Mouse (Mus musculus): ENCODE data around the gene Grb2.

Gene Grb2

DNA sequence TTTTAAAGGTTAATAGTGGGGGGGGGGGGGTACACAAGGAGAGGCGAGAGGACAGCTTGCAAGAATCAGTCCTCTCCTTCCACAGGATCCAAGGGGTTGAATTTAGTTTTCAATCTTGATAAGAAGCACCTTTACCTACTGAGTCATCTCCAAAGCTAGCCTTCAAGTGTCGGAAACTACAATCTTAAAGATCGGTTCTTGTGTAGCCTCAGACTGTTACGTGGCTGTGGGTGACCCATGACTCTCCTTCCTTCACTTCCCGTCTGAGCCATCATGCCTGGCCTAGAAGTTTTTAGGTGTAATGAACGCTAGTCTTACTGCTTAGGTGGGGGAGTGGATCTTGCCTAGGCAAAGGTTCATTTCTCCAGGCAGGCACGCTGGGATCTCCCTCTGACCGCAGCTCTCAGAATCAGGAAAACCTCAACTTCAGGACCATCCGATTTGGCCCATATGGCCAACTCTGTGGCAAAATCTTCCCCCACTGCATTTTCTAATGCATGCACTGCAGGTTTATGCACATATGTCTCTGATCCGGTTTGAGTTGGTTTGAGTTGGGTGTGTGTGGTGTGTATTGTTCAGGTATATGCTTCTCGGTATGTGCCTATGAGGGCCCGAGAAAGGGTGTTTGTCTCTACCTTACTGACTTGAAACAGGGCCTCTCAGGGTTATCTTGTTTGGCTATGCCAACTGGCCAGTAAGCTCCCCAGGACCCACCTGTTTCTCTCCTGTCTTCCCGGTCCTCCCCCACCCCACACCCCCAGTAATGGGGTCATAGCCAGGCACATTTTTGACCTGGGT, 78.5 kb downstream of the Grb2 start:
- in situ Hi-C loops (cut with MboI; ENCODE audit: low sequenced_read_pairs), result no loop called here

- in situ Hi-C loops (cut with MboI; ENCODE audit: low sequenced_read_pairs), result no loop called here
These were observed 79.8 kb downstream of the Grb2 start for GRCm38 (mm10) chr11:115628465-115629101.

DNA sequence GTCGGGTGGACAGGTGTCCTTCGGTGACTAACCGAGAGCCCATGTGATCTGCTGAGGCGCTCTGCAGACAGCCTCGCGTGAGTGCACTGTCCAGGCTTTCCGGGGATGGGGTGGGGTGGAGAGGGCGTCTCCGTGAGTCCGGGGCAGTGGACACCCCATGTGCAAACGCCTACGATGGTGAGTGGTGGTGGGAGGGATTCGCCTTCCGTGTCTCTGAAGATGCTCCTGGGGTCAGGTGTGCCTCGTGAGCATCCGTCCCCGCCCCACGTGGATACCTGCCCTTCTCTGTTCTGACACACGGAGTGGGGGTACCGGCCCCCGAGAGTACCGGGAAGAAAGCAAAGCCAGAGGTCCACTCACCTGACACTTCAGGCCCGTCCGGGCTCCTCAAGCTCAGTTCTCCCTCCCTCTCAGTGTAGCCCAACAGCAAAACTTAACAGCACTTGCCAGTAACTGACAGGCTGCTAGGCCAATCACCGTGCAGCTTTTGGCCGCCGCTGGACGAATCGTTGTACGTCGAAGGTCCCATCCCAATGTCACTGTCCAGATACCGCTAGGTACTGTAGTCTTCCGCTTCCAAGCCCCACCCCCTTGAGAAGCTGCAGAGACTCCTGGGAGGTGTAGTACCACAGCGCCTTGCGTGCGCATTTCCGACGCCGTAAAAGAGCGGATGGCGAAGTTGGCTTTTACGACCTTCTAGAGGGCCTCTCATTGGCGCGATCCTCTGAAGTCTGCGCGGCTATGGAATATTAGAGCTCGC, 80.5 kb downstream of the Grb2 start, which contains the start of gene Slc25a19:
TSS of gene Slc25a19 (minus strand) at position 591 of the 760 bp plus-strand sequence.
- in situ Hi-C loops (cut with MboI; ENCODE audit: low sequenced_read_pairs), result no loop called here

DNA sequence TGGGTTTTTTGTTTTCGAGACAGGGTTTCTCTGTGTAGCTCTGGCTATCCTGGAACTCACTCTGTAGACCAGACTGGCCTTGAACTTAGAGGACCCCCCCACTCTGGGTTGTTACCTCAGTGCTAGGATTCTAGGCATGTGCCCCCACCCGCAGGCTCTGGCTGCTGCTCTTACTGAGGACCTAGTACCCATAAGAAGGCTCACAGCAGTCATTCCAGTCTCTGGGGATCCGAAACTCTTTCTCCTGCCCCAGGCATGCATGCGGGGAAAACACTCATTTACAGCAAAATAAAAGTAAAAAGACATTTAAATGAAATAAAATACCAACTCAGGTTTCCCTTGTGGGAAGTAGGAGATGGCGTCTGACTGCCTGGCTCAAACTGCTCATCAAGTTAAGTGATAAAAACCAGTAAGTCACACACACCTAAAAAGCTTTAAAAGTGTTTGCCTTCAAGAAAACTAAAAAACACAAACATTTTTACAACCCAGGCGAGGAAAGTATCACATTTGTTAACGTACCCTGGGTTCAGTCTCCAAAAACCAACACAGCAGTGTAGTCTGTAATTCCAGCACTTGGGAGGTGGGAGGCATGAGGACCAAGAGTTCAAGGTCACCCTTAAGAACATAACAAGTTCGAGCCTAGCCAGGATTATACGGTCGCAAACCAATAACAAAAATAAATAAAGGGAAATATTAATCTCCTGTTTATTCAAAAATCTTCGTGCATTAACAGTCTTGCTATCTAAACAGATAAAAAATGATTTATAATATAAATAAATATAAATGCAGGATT, 81.4 kb downstream of the Grb2 start:
- in situ Hi-C loops (cut with MboI; ENCODE audit: low sequenced_read_pairs), result no loop called here

DNA sequence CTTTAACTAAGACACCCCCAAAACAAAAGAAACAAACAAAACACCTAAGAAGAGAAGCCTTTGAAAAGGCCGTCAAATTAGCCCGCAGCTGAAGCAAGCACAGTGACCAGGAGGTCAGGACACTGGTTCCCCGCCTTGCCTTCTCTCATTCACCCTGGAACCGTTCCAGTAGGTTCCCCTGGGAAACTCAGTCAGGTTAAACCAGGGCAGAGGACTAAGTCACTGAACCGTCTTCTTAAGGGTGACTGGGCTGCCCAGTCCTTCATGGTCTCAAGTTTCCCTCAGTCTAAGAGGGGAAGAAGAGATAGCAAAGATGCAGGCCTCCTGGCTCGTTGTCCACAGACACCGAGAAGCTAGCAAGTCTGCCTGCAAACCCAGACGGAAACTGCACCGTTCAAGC, 82.5 kb downstream of the Grb2 start:
- in situ Hi-C loops (cut with MboI; ENCODE audit: low sequenced_read_pairs), result no loop called here

DNA sequence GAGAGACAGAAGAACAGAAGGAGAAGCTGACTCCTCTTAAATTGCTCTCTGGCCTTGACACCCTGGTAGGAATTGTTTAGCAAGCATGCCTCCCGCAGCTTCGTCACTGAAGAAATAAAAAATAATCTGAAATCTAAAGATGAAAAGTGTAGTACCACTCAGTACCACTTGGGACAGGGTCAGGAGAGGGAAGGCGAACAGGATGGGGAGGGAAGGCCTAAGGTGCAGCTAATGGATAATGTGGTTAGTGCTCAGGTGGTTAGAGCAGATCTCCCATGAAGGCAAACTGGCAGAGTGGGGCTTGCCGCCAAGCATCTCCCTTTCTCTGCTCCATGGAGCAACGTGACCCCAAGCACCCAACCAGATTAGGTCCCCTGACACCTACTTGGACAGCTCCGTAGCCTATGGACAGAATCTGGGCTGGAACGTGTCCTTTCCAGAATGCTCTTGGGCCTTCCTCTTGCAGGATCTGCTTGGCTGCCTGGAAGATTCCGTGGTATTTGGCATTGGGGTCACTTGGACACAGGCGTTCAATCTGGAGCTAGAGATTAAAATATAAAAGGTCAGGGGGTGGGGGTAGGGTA, 84.8 kb downstream of the Grb2 start:
- in situ Hi-C loops (cut with MboI; ENCODE audit: low sequenced_read_pairs), result no loop called here

- in situ Hi-C loops (cut with MboI; ENCODE audit: low sequenced_read_pairs), result no loop called here
These were observed 88.4 kb downstream of the Grb2 start for GRCm38 (mm10) chr11:115619949-115620348.

DNA sequence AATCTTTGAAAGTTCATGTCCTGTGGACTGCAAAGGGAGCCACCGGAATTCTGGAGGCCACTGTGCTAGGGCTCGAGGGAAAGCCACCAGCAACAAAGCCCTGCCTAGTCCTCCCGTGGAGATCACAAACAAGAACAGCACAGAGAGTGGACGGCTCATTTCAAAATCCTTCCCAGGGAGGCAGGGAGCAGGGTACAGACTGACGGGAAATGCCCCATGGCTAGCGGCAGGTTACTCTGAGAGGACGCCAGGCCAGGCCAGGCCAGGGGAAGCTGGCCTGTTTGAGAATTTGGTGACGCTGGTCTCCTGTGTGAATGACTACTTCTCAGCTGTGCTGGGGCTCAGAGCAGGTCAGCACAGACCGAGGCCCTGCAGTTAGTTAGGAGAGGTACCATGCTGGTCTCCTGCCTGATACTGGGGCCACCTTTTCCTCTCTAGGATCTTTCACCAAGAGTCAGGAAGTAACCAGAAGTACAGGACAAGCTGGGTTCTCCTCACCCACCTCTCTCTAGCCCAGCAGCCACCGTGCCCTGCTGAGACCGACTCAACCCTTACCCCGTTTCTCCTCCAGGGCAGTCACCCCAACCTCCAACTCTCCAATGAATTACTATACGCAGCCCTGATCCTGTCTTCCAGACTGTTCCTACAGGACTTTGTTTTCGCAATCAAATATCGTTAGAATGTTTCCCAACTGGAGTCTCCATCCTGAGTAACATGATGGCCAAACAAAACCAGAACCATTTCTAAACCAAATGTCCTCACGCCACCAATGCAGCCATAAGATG, 89.5 kb downstream of the Grb2 start:
- in situ Hi-C loops (cut with MboI; ENCODE audit: low sequenced_read_pairs), result no loop called here

DNA sequence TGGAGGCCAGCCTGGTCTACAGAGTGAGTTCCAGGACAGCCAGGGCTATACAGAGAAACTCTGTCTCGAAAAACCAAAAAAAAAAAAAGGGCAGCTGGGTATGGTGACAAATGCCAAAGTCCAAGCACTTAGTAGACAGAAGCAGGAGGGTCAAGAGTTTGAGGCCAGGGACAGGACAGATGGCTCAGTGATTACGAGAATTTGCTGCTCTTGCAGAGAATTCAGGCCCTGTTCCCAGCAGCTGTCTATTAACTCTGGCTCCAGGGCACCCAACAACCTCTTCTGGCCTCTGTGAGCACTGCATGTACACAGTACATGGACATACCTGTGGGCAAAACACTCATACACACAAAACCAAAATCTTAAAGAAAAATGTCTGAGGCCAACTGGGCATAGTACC, 90.4 kb downstream of the Grb2 start:
- in situ Hi-C loops (cut with MboI; ENCODE audit: low sequenced_read_pairs), result no loop called here

DNA sequence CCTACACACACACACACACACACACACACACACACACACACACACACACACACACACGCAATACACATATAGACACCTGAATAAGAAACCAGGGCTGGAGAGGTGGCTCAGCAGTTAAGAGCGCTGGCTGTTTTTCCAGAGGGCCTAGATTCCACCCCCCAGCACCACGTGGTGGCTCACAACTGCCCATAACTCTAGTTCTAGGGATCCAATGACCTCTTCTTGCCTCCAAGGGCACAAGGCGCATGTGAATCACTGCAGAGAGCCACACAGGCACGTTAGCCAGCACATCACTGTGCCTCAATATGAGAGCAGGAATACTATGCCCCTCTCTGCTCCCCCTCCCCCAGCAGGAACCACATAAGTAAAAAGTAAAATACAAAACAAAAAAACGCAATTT, 91.5 kb downstream of the Grb2 start:
- in situ Hi-C loops (cut with MboI; ENCODE audit: low sequenced_read_pairs), result no loop called here

DNA sequence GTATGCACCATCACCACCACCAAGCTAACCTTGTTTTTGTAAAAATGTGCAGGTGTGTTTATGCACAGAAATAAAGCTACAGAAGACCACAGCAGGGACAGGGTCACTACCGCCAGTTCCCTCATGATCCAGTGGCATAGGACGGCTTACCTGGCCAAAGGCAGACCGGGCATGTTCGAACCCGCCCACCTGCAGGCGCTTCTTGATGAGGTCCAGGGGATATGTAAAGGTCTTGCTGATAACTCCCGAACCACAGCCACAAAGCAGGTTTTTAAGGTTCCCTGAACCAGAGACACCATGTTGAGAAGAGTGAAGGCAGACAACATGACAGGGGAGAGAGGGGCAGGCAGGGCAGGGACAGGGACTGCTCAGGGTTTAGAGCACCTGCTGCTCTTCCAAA, 92.0 kb downstream of the Grb2 start:
- in situ Hi-C loops (cut with MboI; ENCODE audit: low sequenced_read_pairs), result no loop called here

GRCm38 (mm10) chr11:115615875-115616274, 92.5 kb downstream of the Grb2 start:
- in situ Hi-C loops (cut with MboI; ENCODE audit: low sequenced_read_pairs), result no loop called here

GRCm38 (mm10) chr11:115615108-115615825, 93.1 kb downstream of the Grb2 start:
- in situ Hi-C loops (cut with MboI; ENCODE audit: low sequenced_read_pairs), result no loop called here

DNA sequence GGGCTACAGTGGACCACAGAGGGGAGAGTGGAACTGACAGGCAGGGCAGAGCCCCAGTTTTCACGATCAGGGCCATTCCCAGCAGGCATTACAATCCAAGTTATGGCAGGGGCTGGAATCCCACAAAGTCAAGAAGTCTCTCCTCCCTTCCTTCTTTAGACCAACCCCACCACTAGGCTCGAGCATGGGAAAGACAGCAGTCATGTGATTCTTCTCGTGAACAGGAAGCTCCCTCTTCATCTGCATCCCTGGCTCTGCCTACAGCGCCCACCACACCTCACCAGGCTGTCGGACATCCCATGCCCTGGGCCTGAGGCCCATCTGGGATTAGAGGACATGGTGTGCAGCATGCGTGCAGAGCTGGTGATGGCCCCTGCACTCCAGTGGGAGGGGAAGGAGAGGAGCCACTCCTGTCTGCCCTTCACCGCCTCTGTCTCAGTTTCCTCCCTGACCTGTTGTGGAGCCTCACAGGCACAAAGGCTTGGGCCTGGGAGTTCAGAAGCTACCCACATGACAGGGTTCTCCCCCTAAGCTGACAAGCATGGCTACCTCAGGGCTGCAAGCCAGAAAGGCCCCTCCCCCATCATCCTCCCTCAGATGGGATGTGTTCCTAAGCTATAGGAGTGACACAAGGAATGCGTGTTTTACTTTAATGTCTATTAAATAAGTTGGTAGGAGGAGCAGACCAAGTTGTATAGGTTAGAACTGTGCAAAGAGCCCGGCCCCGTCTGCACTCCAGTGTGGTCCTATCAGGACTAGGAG, 93.9 kb downstream of the Grb2 start:
- in situ Hi-C loops (cut with MboI; ENCODE audit: low sequenced_read_pairs), result no loop called here

DNA sequence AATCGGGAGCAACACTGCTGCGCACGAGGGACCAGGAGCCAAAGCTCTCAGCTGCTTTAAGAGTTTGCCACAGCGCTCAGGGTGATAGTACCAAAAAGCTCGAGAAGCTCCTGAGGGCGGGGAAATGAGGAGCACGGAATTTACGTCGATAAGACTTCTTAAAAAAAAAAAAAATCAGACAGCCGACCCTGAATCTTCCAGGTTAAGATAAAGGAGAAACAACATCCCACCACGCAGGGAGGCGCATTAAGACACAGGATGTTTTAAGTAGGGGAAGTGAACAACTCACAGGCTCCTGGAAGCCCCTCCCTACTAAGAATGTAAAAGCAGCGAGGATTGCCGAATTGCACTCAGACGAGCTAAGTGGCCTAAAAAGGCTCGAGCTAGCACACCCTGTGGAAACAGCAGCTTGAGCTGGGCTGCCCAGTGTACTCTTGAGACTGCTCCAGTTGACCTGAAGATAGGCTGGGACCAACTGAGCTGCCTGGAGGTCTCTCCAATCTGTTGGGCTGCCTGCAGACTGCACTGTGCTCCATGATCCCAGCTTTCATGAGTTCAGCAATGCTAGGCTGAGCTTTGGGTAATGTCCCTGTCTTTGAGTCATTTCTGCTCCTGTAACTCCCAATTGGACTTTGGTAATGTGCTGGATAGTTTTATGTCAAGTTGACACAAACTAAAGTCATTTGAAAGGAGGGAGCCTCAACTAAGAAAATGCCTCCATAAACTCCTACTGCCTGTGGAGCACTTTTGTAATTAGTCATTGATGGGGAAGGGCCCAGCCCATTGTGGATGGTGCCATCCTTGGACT, 95.1 kb downstream of the Grb2 start:
- in situ Hi-C loops (cut with MboI; ENCODE audit: low sequenced_read_pairs), result no loop called here

DNA sequence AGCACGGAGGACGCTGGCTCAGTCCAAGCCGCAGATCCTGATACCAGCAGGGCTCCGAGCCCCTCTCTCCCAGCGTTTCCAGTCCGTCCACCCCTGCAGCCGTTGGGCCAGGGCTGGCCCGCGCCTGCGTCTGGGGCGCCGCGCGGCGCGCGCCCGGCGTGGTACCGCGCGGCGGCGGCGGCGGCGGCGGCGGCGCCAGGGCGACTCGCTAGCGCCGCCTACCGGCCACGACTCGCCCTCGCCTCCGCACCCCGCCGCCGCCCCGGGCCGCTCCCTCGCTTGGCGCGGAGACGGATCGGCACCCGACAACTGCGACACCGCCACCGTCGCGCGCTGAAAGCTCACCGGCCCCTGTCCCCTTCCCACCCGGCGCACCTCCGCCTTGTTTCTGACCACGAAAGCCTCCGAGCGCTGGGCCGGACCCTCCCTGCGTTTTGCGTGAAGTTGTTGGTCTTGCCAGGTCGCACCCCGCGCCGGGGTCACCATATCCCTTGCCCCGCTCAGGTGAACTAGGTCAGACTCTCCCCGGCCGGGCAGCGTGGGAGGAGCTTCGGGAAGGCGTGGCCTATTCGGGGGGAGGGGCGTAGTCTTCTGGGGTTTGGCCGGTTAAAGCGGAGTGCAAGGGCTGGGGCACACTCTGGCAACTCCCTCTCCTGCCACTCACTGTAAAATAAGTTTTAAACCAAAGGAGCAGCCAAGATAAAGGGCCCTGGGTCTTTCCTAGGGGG, 95.8 kb downstream of the Grb2 start, which contains the start of gene Mif4gd:
TSS of gene Mif4gd (minus strand) at position 560 of the 728 bp plus-strand sequence.
- in situ Hi-C loops (cut with MboI; ENCODE audit: low sequenced_read_pairs), result no loop called here

GRCm38 (mm10) chr11:115612059-115612409, 96.4 kb downstream of the Grb2 start:
- in situ Hi-C loops (cut with MboI; ENCODE audit: low sequenced_read_pairs), result no loop called here
